Mouse (Mus musculus) midbrain, embryonic 11.5 days (tissue): ENCODE results near the gene Tex261. TPM values are rescaled to one million over a fixed set of nuclear protein-coding genes. Genes with fewer than 3 reads are reported as not detected.
A peak's percentile ranks its signal among the peaks of the same experiment; 100 is the strongest.
"Not testable (repeated sequence)": the region's sequence is repeated elsewhere in the genome, so short reads cannot be mapped to it uniquely, and the experiment has no call there.

Experiments
- ATAC-seq: fragments of 200-750 bp; cut with Nextera tagmentation; 2 replicates; pipeline ENCODE4 v1.8.0; 2017; ENCODE audit warnings: moderate TSS enrichment, moderate library complexity; ENCODE audit not compliant: low FRiP score
- DNase-seq: peaks from one replicate; pipeline ENCODE4 v3.0.0; 2015; ENCODE audit warnings: low spot score; ENCODE audit errors: missing footprints
- H3K27ac ChIP-seq: fragments of 300-500 bp; sonication (generic); 2 replicates; pipeline ENCODE4 v1.5.1; 2014; ENCODE audit warnings: low read depth, low read length
- H3K27me3 ChIP-seq: fragments of 300-500 bp; sonication (generic); 2 replicates; pipeline ENCODE4 v1.6.1; 2014; ENCODE audit warnings: mild to moderate bottlenecking, low read length, moderate library complexity, mixed read lengths; ENCODE audit not compliant: control insufficient read depth, insufficient read depth
- H3K36me3 ChIP-seq: fragments of 300-500 bp; sonication (generic); 2 replicates; pipeline ENCODE4 v1.6.1; 2014; ENCODE audit warnings: mild to moderate bottlenecking, low read length, moderate library complexity, mixed read lengths; ENCODE audit not compliant: control insufficient read depth, insufficient read depth
- H3K4me1 ChIP-seq: fragments of 300-500 bp; sonication (generic); 2 replicates; pipeline ENCODE4 v1.6.1; 2014; ENCODE audit warnings: low read length; ENCODE audit not compliant: control insufficient read depth, insufficient read depth
- H3K4me2 ChIP-seq: fragments of 300-500 bp; sonication (generic); 2 replicates; pipeline ENCODE4 v1.6.1; 2014; ENCODE audit warnings: mild to moderate bottlenecking, moderate library complexity
- H3K4me3 ChIP-seq: fragments of 300-500 bp; sonication (generic); 2 replicates; pipeline ENCODE4 v1.5.1; 2014; ENCODE audit warnings: low read depth, low read length
- H3K9ac ChIP-seq: fragments of 300-500 bp; sonication (generic); 2 replicates; pipeline ENCODE4 v1.6.1; 2014; ENCODE audit warnings: low read length
- H3K9me3 ChIP-seq: fragments of 300-500 bp; sonication (generic); 2 replicates; pipeline ENCODE4 v1.6.1; 2016; ENCODE audit warnings: low read length; ENCODE audit not compliant: control insufficient read depth
- WGBS: fragments of 180-500 bp; shearing (Covaris S2); extraction: QIAGEN DNeasy Blood & Tissue Kit; methylation state at CpG from one replicate; pipeline ENCODE4 v1.1.7; 2014; 5-methylcytosine and 5-hydroxymethylcytosine counted together
- polyA plus RNA-seq: library from polyadenylated mRNA; unstranded; fragments of >200 nt; fragmentation: Nextera tagmentation; extraction: Ambion mirVana; gene quantifications from 2 replicates; pipeline ENCODE4 v1.2.1, GENCODE M21; 2014

The Tex261 gene
- polyA plus RNA-seq, 1 experiment from 2014 or later, result 56.9 TPM

GRCm38 (mm10) chr6:83794760-83795296, 19.2 kb upstream of the Tex261 start, which contains the start of gene Nagk:
Gene Nagk (plus strand): TSS chr6:83794982.
- peak within 1 kb of the TSS; percentile 97 for H3K4me2 ChIP-seq
- DNase-seq (peak; percentile 99), ATAC-seq (peak; percentile 97)
- H3K4me3 ChIP-seq, result peak within 1 kb of the TSS; percentile 68
- H3K9ac ChIP-seq, result peak within 1 kb of the TSS; percentile 84
- no peaks in the 10 kb centered on the region for H3K27me3 ChIP-seq
- peak within 1 kb of the TSS; percentile 92 for H3K27ac ChIP-seq
- H3K9me3 ChIP-seq, result no peaks in the 10 kb centered on the region
- WGBS, result under 1% methylated on average over 43 of the region's 43 CpGs
- no peaks in the 10 kb centered on the region for H3K36me3 ChIP-seq
- peaks cover 3% of the 10 kb centered on the region; the same call in 1 of the 2 replicates for H3K4me1 ChIP-seq

GRCm38 (mm10) chr6:83791251-83791890, 15.8 kb upstream of the Tex261 start:
- Histone ChIP-seq H3K4me1 (peaks cover 3% of the 10 kb centered on the region; the same call in 1 of the 2 replicates), H3K9ac (no peak overlapping the region), H3K27ac (no peak overlapping the region), H3K9me3 (no peaks in the 10 kb centered on the region), H3K27me3 (no peaks in the 10 kb centered on the region), H3K4me2 (no peak overlapping the region), H3K36me3 (no peaks in the 10 kb centered on the region), H3K4me3 (no peak overlapping the region)
- 74% methylated on average over 4 of the region's 4 CpGs for WGBS
- ATAC-seq (no peak), DNase-seq (no peak)

DNA sequence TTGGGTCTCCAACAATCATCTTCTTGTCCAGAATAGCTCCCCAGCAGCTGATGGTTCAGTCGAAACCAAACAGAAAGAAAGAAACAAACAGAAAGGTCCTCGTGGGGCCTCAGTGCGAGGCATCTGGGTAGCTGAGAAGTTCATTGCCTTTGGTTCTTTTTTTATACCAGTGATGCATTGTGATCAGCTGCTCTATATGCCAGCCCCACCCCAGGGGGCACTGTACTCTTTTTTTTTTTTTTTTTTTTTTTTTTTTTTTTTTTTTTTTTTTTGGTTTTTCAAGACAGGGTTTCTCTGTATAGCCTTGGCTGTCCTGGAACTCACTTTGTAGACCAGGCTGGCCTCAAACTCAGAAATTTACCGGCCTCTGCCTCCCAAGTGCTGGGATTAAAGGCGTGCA, 14.9 kb upstream of the Tex261 start:
- not testable (repeated sequence) for H3K9me3 ChIP-seq, ATAC-seq, H3K4me1 ChIP-seq, H3K9ac ChIP-seq, H3K27me3 ChIP-seq, H3K36me3 ChIP-seq, H3K4me2 ChIP-seq, H3K27ac ChIP-seq, H3K4me3 ChIP-seq, DNase-seq
- WGBS, result 89% methylated on average over 5 of the region's 5 CpGs

GRCm38 (mm10) chr6:83788554-83788953, 12.9 kb upstream of the Tex261 start:
- H3K4me2 ChIP-seq, result no peak overlapping the region
- no peak overlapping the region for H3K27ac ChIP-seq
- H3K27me3 ChIP-seq, result no peaks in the 10 kb centered on the region
- no peaks in the 10 kb centered on the region for H3K4me1 ChIP-seq
- WGBS, result 48% methylated on average over 7 of the region's 7 CpGs
- ATAC-seq (peak; percentile 33; the same call in 1 of the 2 replicates), DNase-seq (no peak)
- no peak overlapping the region for H3K9ac ChIP-seq
- H3K9me3 ChIP-seq, result no peaks in the 10 kb centered on the region
- no peaks in the 10 kb centered on the region for H3K36me3 ChIP-seq
- H3K4me3 ChIP-seq, result no peak overlapping the region

GRCm38 (mm10) chr6:83786426-83786825, 10.8 kb upstream of the Tex261 start:
- ATAC-seq (no peak), DNase-seq (no peak)
- Histone ChIP-seq H3K9ac (no peak overlapping the region), H3K9me3 (no peaks in the 10 kb centered on the region), H3K27ac (no peak overlapping the region), H3K27me3 (no peaks in the 10 kb centered on the region), H3K4me1 (no peaks in the 10 kb centered on the region), H3K4me3 (no peak overlapping the region), H3K4me2 (no peak overlapping the region), H3K36me3 (no peaks in the 10 kb centered on the region)
- WGBS, result 85% methylated on average over 3 of the region's 3 CpGs

DNA sequence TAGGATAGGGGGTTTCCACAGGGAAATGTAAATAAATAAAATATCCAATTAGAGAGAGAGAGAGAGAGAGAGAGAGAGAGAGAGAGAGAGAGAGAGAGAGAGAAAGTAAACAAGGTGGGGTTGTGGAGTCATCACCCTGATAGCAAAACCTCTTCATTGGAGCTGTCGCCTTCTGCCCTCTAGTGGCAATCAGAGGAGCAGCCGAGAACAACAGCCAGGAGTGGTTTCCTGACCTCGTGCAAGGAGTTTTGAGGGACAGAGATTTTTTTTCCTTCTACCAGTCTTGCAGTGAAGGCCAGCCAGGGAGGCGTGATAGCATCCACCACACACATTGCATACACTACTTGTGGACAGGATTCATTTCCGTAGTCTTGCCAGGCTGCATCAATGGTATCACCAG, 3.4 kb upstream of the Tex261 start:
- no peak for ATAC-seq
- Histone ChIP-seq H3K9ac (no peak overlapping the region), H3K4me1 (peaks cover 10% of the 10 kb centered on the region), H3K36me3 (no peaks in the 10 kb centered on the region), H3K4me2 (no peak overlapping the region), H3K9me3 (no peaks in the 10 kb centered on the region), H3K4me3 (no peak overlapping the region), H3K27ac (no peak overlapping the region), H3K27me3 (no peaks in the 10 kb centered on the region)
- peak; percentile 89 for DNase-seq
- WGBS, result 5% methylated on average over 5 of the region's 5 CpGs

DNA sequence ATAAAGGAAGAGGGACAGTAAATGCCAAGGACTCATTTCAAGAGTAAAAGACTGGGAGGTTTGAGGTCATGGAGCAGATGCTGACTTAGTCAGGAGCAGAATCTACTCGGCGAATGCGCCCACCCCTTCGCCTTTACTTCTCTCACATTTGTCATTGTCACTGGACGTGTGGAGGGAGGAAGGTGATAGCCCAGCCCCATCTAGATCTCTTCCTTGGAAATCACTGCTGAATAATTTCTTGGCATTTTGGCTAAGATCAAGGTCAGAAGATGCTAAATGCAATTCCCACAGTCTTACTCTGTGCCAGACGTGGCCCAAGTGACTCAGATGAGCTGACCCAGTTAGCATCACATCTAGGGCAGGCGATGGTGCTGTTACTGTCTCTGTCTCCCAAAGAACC, 2.7 kb upstream of the Tex261 start:
- H3K27me3 ChIP-seq, result no peaks in the 10 kb centered on the region
- H3K4me3 ChIP-seq, result no peak overlapping the region
- no peak overlapping the region for H3K4me2 ChIP-seq
- 85% methylated on average over 7 of the region's 7 CpGs for WGBS
- ATAC-seq (no peak), DNase-seq (no peak)
- H3K36me3 ChIP-seq, result no peaks in the 10 kb centered on the region
- H3K9ac ChIP-seq, result no peak overlapping the region
- H3K9me3 ChIP-seq, result no peaks in the 10 kb centered on the region
- H3K4me1 ChIP-seq, result peaks cover 14% of the 10 kb centered on the region
- H3K27ac ChIP-seq, result no peak overlapping the region

DNA sequence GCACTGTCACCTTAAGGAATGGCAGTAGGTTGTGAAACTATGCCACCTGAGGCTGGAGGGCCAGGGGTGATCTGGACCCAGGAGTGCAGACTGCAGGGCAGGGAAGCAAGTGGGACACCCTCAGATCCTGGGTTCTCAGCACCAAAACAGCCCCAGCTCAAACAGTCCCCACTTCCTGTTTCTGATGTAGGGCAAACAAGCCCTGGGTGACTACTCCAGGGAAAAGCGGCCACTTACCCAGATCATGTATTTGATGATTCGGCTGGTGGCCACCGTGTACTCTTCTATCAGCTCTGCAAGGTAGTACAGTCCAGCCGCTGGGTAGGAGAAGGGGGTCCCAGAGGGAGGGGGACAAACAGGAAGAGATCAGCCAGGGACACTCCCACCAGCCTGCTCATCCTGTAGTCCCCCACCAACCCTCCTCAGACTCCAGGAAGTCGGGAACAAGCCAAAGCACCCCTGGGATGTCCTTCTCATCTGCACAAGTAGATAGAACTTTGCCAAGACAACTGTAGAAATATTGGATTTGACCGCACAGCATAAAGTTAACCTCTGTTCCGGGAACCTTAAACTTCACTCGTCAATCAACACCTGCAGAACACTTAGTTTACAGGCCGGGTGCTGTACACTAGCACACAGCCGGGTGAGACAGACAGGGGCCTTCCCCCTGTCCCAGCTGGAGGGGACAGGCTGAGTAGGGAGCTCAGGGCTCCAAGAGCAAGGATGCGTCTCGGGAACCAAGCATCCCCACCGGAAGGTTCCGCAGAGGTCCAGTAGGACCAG, 641 bp downstream of the Tex261 start:
- Histone ChIP-seq H3K9ac (peak overlapping the region; percentile 95), H3K9me3 (no peaks in the 10 kb centered on the region), H3K36me3 (no peaks in the 10 kb centered on the region), H3K27ac (no peak overlapping the region), H3K4me1 (peaks cover 14% of the 10 kb centered on the region), H3K4me2 (peak overlapping the region; percentile 90), H3K4me3 (peak overlapping the region; percentile 94), H3K27me3 (no peaks in the 10 kb centered on the region)
- DNase-seq, result peak; percentile 93
- 3% methylated on average over 14 of the region's 14 CpGs for WGBS
- ATAC-seq, result peak; percentile 49

DNA sequence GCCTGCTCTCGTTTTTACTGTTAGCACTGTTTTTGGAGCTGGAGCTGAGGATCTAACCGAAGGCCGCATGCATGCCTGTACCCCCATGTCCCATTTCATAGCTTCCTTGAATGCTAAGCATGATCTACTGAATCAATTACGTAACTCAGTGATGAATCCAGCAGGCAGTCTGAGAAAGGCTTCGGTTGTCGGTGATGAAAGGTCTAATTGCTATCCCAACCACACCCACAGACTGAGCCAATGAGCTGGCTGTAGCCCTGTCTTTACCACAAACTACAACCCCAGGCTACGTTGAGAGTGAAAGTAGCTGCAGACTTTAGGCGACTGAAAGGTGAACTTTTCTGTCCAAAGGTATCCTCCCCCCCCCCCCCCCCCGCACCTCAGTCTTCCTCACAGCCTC, 1.5 kb downstream of the Tex261 start:
- DNase-seq, result no peak
- H3K27me3 ChIP-seq, result no peaks in the 10 kb centered on the region
- no peak overlapping the region for H3K27ac ChIP-seq
- no peaks in the 10 kb centered on the region for H3K9me3 ChIP-seq
- peaks cover 14% of the 10 kb centered on the region for H3K4me1 ChIP-seq
- H3K4me3 ChIP-seq, result peak overlapping the region; percentile 94; the same call in 1 of the 2 replicates
- H3K9ac ChIP-seq, result no peak overlapping the region
- ATAC-seq, result no peak
- WGBS, result 76% methylated on average over 9 of the region's 9 CpGs
- H3K4me2 ChIP-seq, result peak overlapping the region; percentile 90; the same call in 1 of the 2 replicates
- H3K36me3 ChIP-seq, result no peaks in the 10 kb centered on the region; the same call in 1 of the 2 replicates
